Mouse (Mus musculus) forebrain, embryonic 10.5 days (tissue): ENCODE measurements around the gene D630036H23Rik. TPM values are rescaled to one million over a fixed set of nuclear protein-coding genes. Genes with fewer than 3 reads are reported as not detected.

Experiments used
- DNase-seq: peaks from one replicate; pipeline ENCODE4 v3.0.0-alpha.2; 2017; ENCODE audit warnings: low spot score; ENCODE audit errors: extremely low spot score
- H3K27ac ChIP-seq: fragments of 300-500 bp; sonication (generic); 2 replicates; pipeline ENCODE4 v1.5.1; 2016; ENCODE audit warnings: mild to moderate bottlenecking
- H3K27me3 ChIP-seq: fragments of 300-500 bp; sonication (generic); 2 replicates; pipeline ENCODE4 v1.6.1; 2016; ENCODE audit warnings: mild to moderate bottlenecking; ENCODE audit not compliant: poor library complexity, severe bottlenecking
- H3K36me3 ChIP-seq: fragments of 300-500 bp; sonication (generic); replicated peaks from 2 replicates; pipeline ENCODE4 v1.6.1; 2016; ENCODE audit warnings: mild to moderate bottlenecking, moderate library complexity
- H3K4me1 ChIP-seq: fragments of 300-500 bp; sonication (generic); 2 replicates; pipeline ENCODE4 v1.6.1; 2016
- H3K4me3 ChIP-seq: fragments of 300-500 bp; sonication (generic); 2 replicates; pipeline ENCODE4 v1.5.1; 2016; ENCODE audit warnings: mild to moderate bottlenecking, moderate library complexity
- H3K9me3 ChIP-seq: fragments of 300-500 bp; sonication (generic); 2 replicates; pipeline ENCODE4 v1.6.1; 2016; ENCODE audit warnings: mild to moderate bottlenecking, moderate library complexity
- WGBS: fragments of 180-500 bp; shearing (Covaris S2); methylation state at CpG from one replicate; pipeline ENCODE4 v1.1.7; 2016; 5-methylcytosine and 5-hydroxymethylcytosine counted together
- polyA plus RNA-seq: library from polyadenylated mRNA; unstranded; fragments of >200 nt; fragmentation: Nextera tagmentation; extraction: Ambion mirVana; gene quantifications from 2 replicates; pipeline ENCODE4 v1.2.1, GENCODE M21; 2016

Gene D630036H23Rik
- polyA plus RNA-seq, 1 experiment from 2014 or later = 0.95 TPM

GRCm38 (mm10) chr12:36360693-36361092, 21.3 kb downstream of the D630036H23Rik start:
- WGBS = 96% methylated on average over 5 of the region's 5 CpGs

GRCm38 (mm10) chr12:36360064-36360463, 21.9 kb downstream of the D630036H23Rik start:
- Histone ChIP-seq H3K9me3 (no peaks in the 10 kb centered on the region), H3K27me3 (no peaks in the 10 kb centered on the region), H3K4me3 (no peak overlapping the region), H3K36me3 (no peaks in the 10 kb centered on the region), H3K4me1 (no peaks in the 10 kb centered on the region), H3K27ac (no peak overlapping the region)
- WGBS = 91% methylated on average over 3 of the region's 3 CpGs
- no peak for DNase-seq

More at GRCm38 (mm10) chr12:36360693-36361092, 21.3 kb downstream of the D630036H23Rik start:
- no peak for DNase-seq
- H3K36me3 ChIP-seq = no peaks in the 10 kb centered on the region
- H3K4me1 ChIP-seq = no peaks in the 10 kb centered on the region
- no peaks in the 10 kb centered on the region for H3K9me3 ChIP-seq
- H3K27me3 ChIP-seq = no peaks in the 10 kb centered on the region
- H3K4me3 ChIP-seq = no peak overlapping the region
- H3K27ac ChIP-seq = no peak overlapping the region

- Histone ChIP-seq H3K4me3 (no peak overlapping the region), H3K27ac (no peak overlapping the region), H3K9me3 (no peaks in the 10 kb centered on the region), H3K27me3 (no peaks in the 10 kb centered on the region), H3K4me1 (no peaks in the 10 kb centered on the region), H3K36me3 (no peaks in the 10 kb centered on the region)
- WGBS = 59% methylated on average over 4 of the region's 4 CpGs
- DNase-seq = no peak
Observed at GRCm38 (mm10) chr12:36344131-36344530, 37.9 kb downstream of the D630036H23Rik start.

- H3K4me1 ChIP-seq = no peaks in the 10 kb centered on the region
- WGBS = 89% methylated on average over 9 of the region's 9 CpGs
- DNase-seq = no peak
- H3K4me3 ChIP-seq = no peak overlapping the region
- H3K36me3 ChIP-seq = no peaks in the 10 kb centered on the region
- H3K27ac ChIP-seq = no peak overlapping the region
- H3K27me3 ChIP-seq = no peaks in the 10 kb centered on the region
- no peaks in the 10 kb centered on the region for H3K9me3 ChIP-seq
Observed at GRCm38 (mm10) chr12:36333837-36334281, 48.1 kb downstream of the D630036H23Rik start.

- Histone ChIP-seq H3K9me3 (no peaks in the 10 kb centered on the region), H3K27ac (no peak overlapping the region), H3K4me1 (no peaks in the 10 kb centered on the region), H3K4me3 (no peak overlapping the region), H3K36me3 (no peaks in the 10 kb centered on the region), H3K27me3 (no peaks in the 10 kb centered on the region)
- DNase-seq = no peak
- WGBS = 93% methylated on average over 1 of the region's 1 CpGs
Observed at GRCm38 (mm10) chr12:36332676-36333075, 49.3 kb downstream of the D630036H23Rik start.

Other genes starting within 250 kb of the D630036H23Rik start
- gene Ankmy2, start 225.1 kb downstream of the D630036H23Rik start, polyA plus RNA-seq = 21.4 and 23.8 TPM in 2 replicates
- 269 and 276 TPM in 2 replicates for gene Bzw2, start 224.1 kb downstream of the D630036H23Rik start, polyA plus RNA-seq
- gene Lrrc72, start 128.8 kb downstream of the D630036H23Rik start, polyA plus RNA-seq = not detected in 2 replicates
- gene Sostdc1, start 68.0 kb downstream of the D630036H23Rik start, polyA plus RNA-seq = 10.2 and 11.4 TPM in 2 replicates
- 5.7 and 6.2 TPM in 2 replicates for gene Ispd, start 731 bp downstream of the D630036H23Rik start, polyA plus RNA-seq